Mouse (Mus musculus): ENCODE data around the gene Gm49368. TPM values are rescaled to one million over a fixed set of nuclear protein-coding genes. Genes with fewer than 3 reads are reported as not detected.
A peak's percentile ranks its signal among the peaks of the same experiment; 100 is the strongest.
"Not testable (repeated sequence)": the region's sequence is repeated elsewhere in the genome, so short reads cannot be mapped to it uniquely, and the experiment has no call there.

Gm49368 gene
- total and polyA plus RNA-seq, 3 experiments: not detected

- DNase-seq (ENCODE audit: low read depth, low spot score): no peak
- TF ChIP-seq USF1 (IDR thresholded peaks at IDR 0.05; ENCODE audit: low read depth, low read length) (no peak), ETS1 (IDR thresholded peaks at IDR 0.05; ENCODE audit: low read depth, low read length) (no peak), MXI1 (IDR thresholded peaks at IDR 0.05; ENCODE audit: low read depth, low read length) (no peak), MYC (IDR thresholded peaks at IDR 0.05; ENCODE audit: low read depth, low read length) (no peak), SIN3A (IDR thresholded peaks at IDR 0.05; ENCODE audit: low read length) (no peak), CHD2 (IDR thresholded peaks at IDR 0.05; ENCODE audit: low read length) (no peak), POLR2AphosphoS5 (IDR thresholded peaks at IDR 0.05; ENCODE audit: borderline replicate concordance, low read depth, low read length) (no peak), HCFC1 (IDR thresholded peaks at IDR 0.05; ENCODE audit: low read depth, low read length) (no peak), MAX (IDR thresholded peaks at IDR 0.05; ENCODE audit: low read length) (no peak), USF2 (IDR thresholded peaks at IDR 0.05; ENCODE audit: borderline replicate concordance in 1 of 2, insufficient read depth in 1 of 2, low read depth in 1 of 2, low read length in 2 of 2) (no peak), JUND (IDR thresholded peaks at IDR 0.05; ENCODE audit: low read depth, low read length) (no peak), CTCF (IDR thresholded peaks at IDR 0.05 in 2 of 3, conservative IDR thresholded peaks at IDR 0.05 in 1 of 3; ENCODE audit: control insufficient read depth in 1 of 3, insufficient read depth in 1 of 3, low read depth in 2 of 3, low read length in 3 of 3, poor library complexity in 1 of 3, severe bottlenecking in 1 of 3) (no peak), MEF2A (IDR thresholded peaks at IDR 0.05; ENCODE audit: extremely low read depth, insufficient replicate concordance, low read depth, low read length, poor library complexity, severe bottlenecking) (no peak), ZNF384 (IDR thresholded peaks at IDR 0.05; ENCODE audit: low read depth, low read length) (no peak), MYB (IDR thresholded peaks at IDR 0.05; ENCODE audit: low read depth, low read length) (no peak), CHD1 (IDR thresholded peaks at IDR 0.05; ENCODE audit: low read depth, low read length) (no peak), POLR2AphosphoS2 (IDR thresholded peaks at IDR 0.05; ENCODE audit: low read length) (no peak), UBTF (IDR thresholded peaks at IDR 0.05; ENCODE audit: borderline replicate concordance, insufficient read depth, low read depth, low read length) (no peak), RAD21 (IDR thresholded peaks at IDR 0.05; ENCODE audit: low read depth, low read length) (no peak)
- Histone ChIP-seq H3K79me2 (ENCODE audit: control insufficient read depth, insufficient read depth, low read length, poor library complexity) (no peaks in the 10 kb centered on the region), H3K9me3 (replicated peaks; ENCODE audit: insufficient read depth, low read length) (no peaks in the 10 kb centered on the region), H3K9ac (ENCODE audit: control insufficient read depth, low read depth, low read length, poor library complexity, severe bottlenecking) (no peak overlapping the region), H3K4me1 (ENCODE audit: control insufficient read depth in 1 of 2, insufficient read depth in 2 of 2, low read length in 2 of 2) (peaks cover 2 to 5% of the 10 kb centered on the region in 2 experiments; a peak in 2 of 4 replicates), H3K27me3 (ENCODE audit: control insufficient read depth in 1 of 2, insufficient read depth in 2 of 2, low read length in 2 of 2) (no peaks in the 10 kb centered on the region), H3K36me3 (ENCODE audit: control insufficient read depth in 1 of 2, insufficient read depth in 2 of 2, low read length in 2 of 2) (peaks cover 0 to 2% of the 10 kb centered on the region in 2 experiments; a peak in 2 of 4 replicates), H3K4me3 (ENCODE audit: control insufficient read depth in 1 of 2, insufficient read depth in 1 of 2, low read depth in 2 of 2, low read length in 2 of 2) (no peak overlapping the region), H3K27ac (ENCODE audit: control insufficient read depth, low read depth, low read length) (no peak overlapping the region)
Observed at GRCm38 (mm10) chr7:128032989-128033293, 29.5 kb upstream of the Gm49368 start.

GRCm38 (mm10) chr7:128033616-128034015 is 28.9 kb upstream of the Gm49368 start:
- no peaks in the 10 kb centered on the region for H3K27me3 ChIP-seq (ENCODE audit: control insufficient read depth in 1 of 2, insufficient read depth in 2 of 2, low read length in 2 of 2)
- H3K36me3 ChIP-seq (ENCODE audit: control insufficient read depth in 1 of 2, insufficient read depth in 2 of 2, low read length in 2 of 2): peaks cover 0 to 2% of the 10 kb centered on the region in 2 experiments; a peak in 2 of 4 replicates
- no peaks in the 10 kb centered on the region for H3K79me2 ChIP-seq (ENCODE audit: control insufficient read depth, insufficient read depth, low read length, poor library complexity)

DNA sequence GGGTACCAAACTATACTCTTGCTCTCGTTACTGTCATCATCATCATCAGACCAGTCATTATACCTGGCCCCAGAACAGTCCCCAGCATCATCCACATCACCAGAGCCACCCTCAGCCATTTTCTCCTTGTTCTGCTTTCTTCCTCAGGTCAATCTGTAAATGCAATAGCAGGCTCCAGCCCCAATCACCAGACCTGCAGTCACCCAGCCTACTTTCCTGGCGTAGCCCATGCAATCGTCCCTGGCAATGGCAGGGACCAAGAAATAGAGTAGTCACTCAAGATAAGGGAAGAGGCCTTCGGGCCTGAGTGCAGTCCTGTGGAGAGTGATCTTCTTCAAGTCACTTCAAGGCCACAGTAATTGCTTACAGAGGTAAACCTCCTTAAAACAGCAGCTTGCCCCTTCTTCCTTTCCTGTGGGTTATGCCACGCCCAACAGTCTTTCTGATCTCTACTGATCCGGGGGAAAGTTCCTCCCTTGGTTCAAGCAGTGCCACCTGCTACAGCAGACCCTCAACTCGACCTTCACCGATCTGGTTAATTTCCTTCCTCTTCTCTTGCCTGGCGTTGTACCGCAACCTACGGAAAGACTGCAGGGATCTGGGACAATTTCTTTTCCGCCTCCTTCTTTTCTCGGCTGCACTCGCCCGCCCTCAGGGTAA is 20.2 kb upstream of the Gm49368 start:
- not testable (repeated sequence) for H3K9me3 ChIP-seq (replicated peaks; ENCODE audit: insufficient read depth, low read length); H3K27me3 ChIP-seq (ENCODE audit: control insufficient read depth in 1 of 2, insufficient read depth in 2 of 2, low read length in 2 of 2); H3K4me3 ChIP-seq (ENCODE audit: control insufficient read depth in 1 of 2, insufficient read depth in 1 of 2, low read depth in 2 of 2, low read length in 2 of 2); H3K79me2 ChIP-seq (ENCODE audit: control insufficient read depth, insufficient read depth, low read length, poor library complexity); H3K9ac ChIP-seq (ENCODE audit: control insufficient read depth, low read depth, low read length, poor library complexity, severe bottlenecking); H3K27ac ChIP-seq (ENCODE audit: control insufficient read depth, low read depth, low read length)
- peaks cover 0 to 18% of the 10 kb centered on the region in 2 experiments; a peak in 2 of 4 replicates for H3K36me3 ChIP-seq (ENCODE audit: control insufficient read depth in 1 of 2, insufficient read depth in 2 of 2, low read length in 2 of 2)
- H3K4me1 ChIP-seq (ENCODE audit: control insufficient read depth in 1 of 2, insufficient read depth in 2 of 2, low read length in 2 of 2): peaks cover 22 to 24% of the 10 kb centered on the region in 2 experiments
- DNase-seq (ENCODE audit: low read depth, low spot score): peak; percentile 18

More at GRCm38 (mm10) chr7:128033616-128034015, 28.9 kb upstream of the Gm49368 start:
- Histone ChIP-seq H3K9me3 (replicated peaks; ENCODE audit: insufficient read depth, low read length) (no peaks in the 10 kb centered on the region), H3K4me3 (ENCODE audit: control insufficient read depth in 1 of 2, insufficient read depth in 1 of 2, low read depth in 2 of 2, low read length in 2 of 2) (no peak overlapping the region), H3K4me1 (ENCODE audit: control insufficient read depth in 1 of 2, insufficient read depth in 2 of 2, low read length in 2 of 2) (peaks cover 2 to 5% of the 10 kb centered on the region in 2 experiments; a peak in 2 of 4 replicates), H3K9ac (ENCODE audit: control insufficient read depth, low read depth, low read length, poor library complexity, severe bottlenecking) (no peak overlapping the region), H3K27ac (ENCODE audit: control insufficient read depth, low read depth, low read length) (no peak overlapping the region)
- TF ChIP-seq POLR2AphosphoS5 (IDR thresholded peaks at IDR 0.05; ENCODE audit: borderline replicate concordance, low read depth, low read length) (no peak), ZNF384 (IDR thresholded peaks at IDR 0.05; ENCODE audit: low read depth, low read length) (peak; percentile 43; the same call in 1 of the 2 replicates), BHLHE40 (IDR thresholded peaks at IDR 0.05; ENCODE audit: borderline replicate concordance, low read depth, low read length) (no peak)
- DNase-seq (ENCODE audit: low read depth, low spot score): peak; percentile 25
